Mouse (Mus musculus): ENCODE results near the gene Fam49a.

Gene Fam49a

GRCm38 (mm10) chr12:12270495-12270894 is 8.6 kb downstream of the Fam49a start:
- DNase-seq (ENCODE audit: low read depth): no peak

DNA sequence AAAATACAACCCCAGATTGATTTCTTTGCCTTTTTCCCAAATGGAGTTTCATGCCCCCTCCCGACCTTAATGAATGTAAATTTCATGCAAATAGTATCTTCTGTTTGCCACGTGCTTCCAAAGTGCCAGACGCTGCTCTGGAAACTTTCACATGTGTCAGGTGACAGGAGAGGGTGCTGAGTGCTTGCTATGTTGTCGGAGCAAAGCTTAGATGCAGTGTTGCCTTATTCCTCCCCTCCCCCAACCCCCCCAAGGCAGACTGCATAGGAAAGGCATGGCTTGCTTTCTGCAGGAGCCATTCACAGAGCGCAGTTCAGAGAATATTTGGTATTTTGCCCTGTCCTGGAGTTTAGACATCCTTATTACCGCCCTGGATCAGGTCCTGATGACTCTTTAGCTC is 12.2 kb downstream of the Fam49a start:
- DNase-seq (ENCODE audit: low read depth): no peak

- peak; percentile 44 for DNase-seq (ENCODE audit: low read depth)
Measured at GRCm38 (mm10) chr12:12275124-12275779, 13.3 kb downstream of the Fam49a start.

DNA sequence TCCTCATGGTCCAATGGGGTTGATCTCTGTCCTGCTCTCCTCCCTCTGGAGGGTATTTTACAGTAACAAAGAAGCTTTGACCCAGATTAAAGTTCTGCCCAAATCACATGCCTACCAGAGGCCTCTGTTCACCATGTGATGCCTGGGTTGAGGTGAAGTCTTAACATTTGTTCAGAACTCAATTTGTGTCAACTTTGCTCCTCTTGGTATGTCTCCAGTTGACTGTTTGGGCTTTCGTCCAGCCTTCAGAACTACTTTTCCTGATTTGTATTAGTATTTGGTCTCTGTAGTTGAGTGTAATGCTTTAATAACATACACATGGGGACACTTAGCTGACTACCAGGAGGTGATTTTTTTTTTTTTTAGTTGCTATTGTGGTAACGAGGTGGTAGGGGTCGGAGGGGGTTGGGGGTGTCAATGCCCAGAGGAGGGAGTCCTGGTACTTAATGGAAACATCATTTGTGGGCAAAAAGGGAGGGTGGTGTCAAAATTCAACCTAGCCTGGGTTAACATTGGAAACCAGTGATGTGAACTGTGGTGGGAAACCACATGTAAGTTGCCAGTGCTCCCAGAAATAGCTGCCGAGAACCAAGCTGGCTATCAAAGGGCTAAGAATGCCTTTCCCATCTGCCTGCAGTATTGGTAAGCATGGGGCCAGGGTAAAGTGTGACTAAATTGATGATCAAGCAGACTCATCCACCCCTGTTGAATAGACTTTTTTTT is 16.0 kb downstream of the Fam49a start:
- no peak for DNase-seq (ENCODE audit: low read depth)

DNA sequence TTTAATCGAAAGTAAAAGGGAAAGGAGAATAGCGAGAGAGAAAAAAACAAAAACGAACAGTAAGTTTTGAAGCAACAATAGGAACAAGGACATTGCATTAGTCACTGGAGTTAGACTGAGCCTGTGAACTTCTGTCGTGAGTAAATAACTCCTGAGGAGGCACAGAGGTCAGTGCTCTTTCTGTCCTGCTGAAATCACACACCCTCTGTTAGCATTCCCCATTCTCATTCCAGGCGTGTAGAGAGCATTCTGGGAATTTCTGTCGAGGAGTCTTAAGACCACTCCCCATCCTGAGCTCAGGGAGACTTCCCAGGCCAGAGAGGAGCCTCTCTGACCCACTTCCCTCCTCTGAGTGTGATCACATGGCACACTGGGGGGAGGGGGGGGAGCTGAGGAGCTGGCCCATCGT is 16.5 kb downstream of the Fam49a start:
- no peak for DNase-seq (ENCODE audit: low read depth)

- no peak for DNase-seq (ENCODE audit: low read depth)
Measured at GRCm38 (mm10) chr12:12283702-12284288, 21.9 kb downstream of the Fam49a start.

DNA sequence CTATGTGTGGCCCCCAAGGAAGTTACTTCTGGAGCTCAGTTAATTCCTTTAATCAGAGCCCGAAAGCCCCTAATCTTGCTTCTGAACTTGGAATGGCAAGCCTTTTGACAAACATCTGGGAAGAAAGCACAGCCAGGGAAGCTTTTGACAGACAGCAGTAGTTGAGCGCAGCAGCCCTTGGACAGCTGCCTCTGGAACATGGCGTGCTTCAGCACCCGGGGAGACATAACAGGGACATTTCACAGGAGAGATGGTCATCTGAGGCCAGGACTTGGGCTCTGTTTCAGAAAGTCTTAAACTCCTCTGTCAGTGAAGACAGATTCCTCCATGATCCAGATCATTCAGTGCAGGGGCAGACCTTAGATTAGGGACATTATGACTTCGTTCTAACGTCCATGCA is 22.6 kb downstream of the Fam49a start:
- DNase-seq (ENCODE audit: low read depth): no peak

DNA sequence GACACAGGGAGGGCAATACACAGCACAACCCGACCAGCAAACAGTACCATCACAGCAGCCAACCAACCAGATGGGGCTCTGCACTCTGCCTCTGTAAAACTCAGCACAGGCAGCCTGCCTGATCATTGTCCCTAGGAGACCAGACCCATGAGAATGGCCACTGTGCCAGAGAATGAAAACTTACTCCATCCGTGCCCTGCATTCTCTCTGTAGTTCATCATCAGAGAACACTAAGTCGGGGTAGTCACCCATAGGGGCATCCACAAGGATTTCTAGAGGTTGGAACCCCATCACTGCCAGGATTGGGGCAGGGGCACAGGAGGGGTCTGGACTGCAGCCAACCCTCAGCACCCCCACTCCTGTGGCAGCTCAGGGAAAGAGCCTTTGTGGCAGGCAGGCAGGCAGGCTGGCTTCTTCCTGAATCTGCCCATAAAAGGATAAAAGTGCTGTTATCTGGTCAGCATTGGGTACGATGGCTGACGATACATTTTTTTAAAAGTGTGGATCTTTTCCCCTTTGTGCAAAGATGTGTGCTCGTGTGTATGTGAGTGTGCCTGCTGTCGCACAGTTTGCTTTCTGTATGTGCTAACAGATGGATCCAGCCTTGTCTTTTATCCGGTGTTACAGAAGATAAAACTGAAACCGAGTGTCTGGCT is 25.3 kb downstream of the Fam49a start:
- peak; percentile 62 for DNase-seq (ENCODE audit: low read depth)

DNA sequence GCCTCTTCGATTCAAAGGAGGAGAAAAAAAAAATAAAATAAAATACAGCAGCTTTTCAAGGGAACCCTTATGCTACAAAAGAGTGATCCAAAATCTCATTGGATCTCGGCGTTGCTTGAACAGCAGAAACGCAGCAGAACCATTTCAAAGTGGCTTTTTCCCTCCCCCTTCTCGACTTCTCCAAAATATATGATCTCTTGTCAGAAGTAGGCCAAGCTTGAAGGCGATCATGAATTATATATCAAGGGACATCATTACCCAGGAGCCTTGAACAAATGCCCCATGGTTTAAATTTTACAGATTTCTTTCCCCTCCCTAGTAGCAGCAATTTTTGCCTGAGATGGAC is 25.8 kb downstream of the Fam49a start:
- no peak for DNase-seq (ENCODE audit: low read depth)

DNA sequence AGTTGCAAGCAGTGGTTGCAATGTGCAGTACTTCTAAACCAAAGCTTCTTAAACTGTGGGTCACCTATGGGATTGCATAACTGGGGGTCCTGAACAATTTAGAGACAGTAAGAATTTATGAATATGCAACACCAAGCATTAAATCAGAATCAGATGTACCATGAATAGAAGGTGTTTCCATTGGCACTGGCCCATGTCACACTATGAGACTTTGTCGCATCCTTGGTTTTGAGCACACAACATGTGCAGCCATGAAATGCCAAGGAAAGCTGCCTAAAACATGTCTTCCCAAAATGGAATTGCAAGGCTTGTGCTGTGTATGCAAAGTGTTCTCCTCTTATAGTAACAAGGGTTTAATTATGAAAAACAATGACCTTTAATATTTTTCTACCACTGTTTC is 26.6 kb downstream of the Fam49a start:
- no peak for DNase-seq (ENCODE audit: low read depth)

DNA sequence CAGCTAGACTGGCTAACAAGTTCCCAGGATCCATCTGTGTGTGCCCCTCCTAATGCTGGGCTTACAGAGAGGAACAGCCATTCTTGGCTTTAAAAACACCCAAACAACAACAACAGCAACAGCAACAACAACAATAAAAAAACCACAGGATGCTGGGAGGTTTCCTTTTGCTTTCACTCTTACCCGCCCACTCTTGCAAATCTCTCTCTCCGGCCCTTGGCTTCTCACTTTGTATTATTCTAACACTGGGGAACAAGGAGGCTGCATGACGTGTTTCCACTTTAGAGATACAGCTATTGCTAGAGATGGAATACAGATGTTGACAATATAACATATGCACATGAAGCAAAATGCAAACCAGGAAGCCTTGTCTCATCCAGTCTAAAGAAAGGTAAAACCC is 27.7 kb downstream of the Fam49a start:
- peak; percentile 55 for DNase-seq (ENCODE audit: low read depth)

DNA sequence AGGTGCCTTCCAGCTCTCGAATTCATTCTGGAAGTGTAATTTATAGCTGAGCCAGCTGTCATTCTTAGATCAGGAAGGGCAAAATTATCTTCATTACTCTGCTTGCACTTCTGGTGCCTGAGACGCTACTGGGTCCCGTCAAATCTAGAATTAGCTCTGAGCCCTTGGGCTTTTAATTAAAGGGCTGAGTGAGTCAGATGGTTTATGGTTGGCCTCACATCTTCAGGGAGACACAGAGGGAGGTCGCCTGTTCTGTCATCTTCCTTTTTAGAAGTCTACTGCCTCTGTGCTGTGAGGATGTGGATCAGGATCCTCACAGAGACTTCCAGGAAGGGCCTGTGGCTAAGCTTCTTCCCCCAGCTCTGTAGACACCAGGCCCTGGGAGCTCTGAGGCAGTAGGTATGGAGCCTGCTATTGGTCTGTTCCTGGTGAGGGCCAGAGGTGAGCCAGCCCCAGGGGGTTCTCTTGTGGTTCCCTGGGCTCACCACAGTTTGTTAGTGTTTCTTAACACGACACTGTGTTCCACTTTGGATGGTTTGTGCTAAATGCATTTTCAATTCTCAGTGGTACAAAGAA is 30.2 kb downstream of the Fam49a start:
- DNase-seq (ENCODE audit: low read depth): no peak

DNA sequence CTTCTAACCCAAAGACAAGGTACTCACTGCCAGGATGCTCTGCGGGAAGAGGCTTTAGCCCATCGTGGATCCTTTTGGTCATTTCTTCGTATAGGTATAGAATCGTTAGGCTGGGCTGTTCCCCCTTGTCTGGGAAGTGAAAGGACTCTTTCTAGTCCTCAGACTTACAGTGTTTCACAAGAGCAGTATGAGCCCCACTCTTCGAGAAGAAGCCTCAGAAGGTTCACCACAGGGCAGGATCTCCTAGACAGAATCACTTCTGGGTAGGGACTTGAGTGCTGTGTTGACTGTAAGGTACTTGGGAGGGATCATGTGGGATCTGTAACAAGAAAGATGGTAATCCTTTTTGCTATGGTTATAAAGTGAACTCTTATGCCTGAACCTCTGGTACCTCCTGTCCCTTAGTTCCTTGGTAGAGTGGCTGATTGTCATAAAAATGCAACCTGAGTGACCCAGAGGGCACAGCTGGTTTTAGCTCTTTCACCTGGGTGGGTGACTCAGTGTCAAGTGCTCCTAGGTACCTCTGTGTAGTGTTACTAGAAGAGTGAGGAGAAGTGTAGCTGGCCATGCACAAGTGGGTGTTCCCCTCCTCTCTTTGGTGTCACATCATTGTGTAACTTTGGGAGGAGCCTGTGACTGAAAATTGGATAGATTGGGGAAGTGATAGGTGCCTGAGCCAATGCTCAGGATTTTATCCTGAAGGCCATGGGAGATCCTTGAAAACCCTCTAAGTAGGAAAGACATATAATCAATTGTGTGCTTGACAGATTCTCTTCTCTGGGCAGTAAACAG is 32.6 kb downstream of the Fam49a start:
- DNase-seq (ENCODE audit: low read depth): no peak

GRCm38 (mm10) chr12:12298451-12298850 is 36.5 kb downstream of the Fam49a start:
- DNase-seq (ENCODE audit: low read depth): no peak

- no peak for DNase-seq (ENCODE audit: low read depth)
Measured at GRCm38 (mm10) chr12:12299303-12299702, 37.4 kb downstream of the Fam49a start.

GRCm38 (mm10) chr12:12301149-12301548 is 39.2 kb downstream of the Fam49a start:
- DNase-seq (ENCODE audit: low read depth): no peak

- peak; percentile 77 for DNase-seq (ENCODE audit: low read depth)
Measured at GRCm38 (mm10) chr12:12301815-12302214, 39.9 kb downstream of the Fam49a start.

DNA sequence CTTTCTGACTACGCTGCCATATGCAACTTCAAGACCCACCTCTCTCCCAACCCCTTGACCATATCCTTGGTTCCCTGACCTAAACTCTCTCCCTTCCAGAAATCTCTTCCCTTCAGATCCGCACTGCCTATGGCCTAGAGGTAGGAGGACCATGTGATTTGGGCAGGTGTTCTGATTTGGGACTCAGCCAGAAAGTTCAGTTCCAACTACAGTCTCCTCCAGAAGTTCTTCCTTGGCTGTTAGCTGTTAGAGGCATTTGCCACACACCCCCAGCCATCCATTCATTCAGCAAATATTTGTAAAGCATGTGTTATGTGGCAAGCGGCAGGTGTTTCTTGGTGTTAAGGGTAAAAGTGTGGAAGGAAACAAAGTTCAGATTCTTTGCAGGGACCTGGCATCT is 44.3 kb downstream of the Fam49a start:
- no peak for DNase-seq (ENCODE audit: low read depth)

DNA sequence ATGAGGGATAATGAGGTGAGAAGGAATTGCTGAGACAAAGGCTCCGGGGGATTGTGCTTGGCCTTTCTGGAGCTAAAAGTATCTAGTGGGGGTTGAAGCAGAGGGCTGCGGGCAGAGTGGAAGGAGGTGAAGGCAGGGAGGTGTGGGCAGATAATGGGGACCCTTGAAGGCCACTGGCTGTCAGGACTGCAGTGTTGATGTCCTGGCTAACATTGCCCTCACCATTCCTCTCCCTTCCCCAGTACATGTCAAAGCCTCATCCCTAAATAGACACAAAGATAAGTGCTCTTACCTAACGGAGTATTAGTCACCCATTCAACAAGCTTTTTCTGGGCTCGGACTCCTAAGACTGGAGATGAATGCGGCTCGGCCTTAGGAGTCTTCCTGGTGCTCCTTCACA is 44.9 kb downstream of the Fam49a start:
- no peak for DNase-seq (ENCODE audit: low read depth)

DNA sequence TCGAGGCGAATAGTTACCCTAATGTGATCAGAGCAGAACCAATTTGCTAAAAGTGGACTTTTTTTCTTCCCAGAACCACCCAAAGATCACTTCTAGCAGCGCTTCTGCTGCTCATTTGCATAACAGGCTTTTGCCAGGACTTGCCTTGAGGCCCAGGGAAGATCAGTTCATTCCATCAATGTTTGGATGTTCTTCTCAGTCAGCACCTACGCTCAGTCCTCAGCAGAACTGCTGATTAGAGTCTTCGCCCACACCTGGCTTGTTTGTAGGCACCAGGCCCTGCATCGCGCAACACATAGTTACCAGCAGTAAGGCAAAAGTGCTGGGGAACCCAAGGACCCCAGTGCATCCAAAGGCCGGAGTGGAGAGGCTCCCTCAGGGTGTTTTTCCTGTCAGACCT is 45.3 kb downstream of the Fam49a start:
- no peak for DNase-seq (ENCODE audit: low read depth)

DNA sequence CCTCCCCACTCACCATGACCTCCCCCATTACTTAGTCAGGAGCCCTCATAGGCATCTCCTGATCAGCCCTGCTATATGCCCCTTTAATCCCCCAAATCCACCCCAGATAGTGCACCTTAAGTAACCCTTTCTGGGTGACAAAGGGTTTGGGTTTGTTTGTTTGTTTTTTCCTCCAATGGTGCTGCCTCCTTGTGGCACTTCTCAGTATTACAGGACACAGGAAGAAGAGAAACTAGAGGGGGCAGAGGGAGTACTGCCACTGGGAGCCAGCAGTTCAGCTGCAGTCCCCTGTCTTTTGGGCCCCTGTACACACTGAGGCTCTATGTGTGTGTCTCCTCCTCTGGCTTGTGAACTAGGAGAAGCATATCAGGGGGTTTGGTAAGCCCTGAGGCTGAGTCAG is 51.5 kb downstream of the Fam49a start:
- peak; percentile 73 for DNase-seq (ENCODE audit: low read depth)

DNA sequence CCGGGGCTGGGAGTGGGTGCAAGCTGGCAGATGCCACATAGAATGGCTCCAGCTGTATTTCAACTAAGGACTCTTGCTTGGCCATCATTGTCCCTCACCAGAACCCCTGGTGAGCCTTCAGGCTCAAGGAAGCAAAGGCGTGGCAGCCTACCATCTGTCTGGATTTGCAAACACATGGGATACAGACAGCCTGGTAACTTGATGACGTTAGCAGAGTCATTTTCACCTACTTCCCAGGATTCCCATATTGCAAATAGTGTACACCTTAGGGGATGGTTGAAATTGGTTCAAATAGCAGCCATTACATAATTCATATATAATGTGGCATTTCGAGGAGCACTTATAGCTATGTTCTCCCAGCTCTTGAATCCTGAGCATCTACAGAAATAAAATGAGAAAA is 52.0 kb downstream of the Fam49a start:
- no peak for DNase-seq (ENCODE audit: low read depth)
